10 mouse cellular contexts compared by ENCODE assay signal in genomic region chr15:101129412-101129811, GRCm38 (mm10). TPM values are rescaled to one million over a fixed set of nuclear protein-coding genes. Genes with fewer than 3 reads are reported as not detected.
A peak's percentile ranks its signal among the peaks of the same experiment; 100 is the strongest.
DNase-seq lines count a peak whose midpoint lies in the region; ATAC-seq and TF ChIP-seq lines count a peak whose summit lies in the region.
"Had no signal": no experiment of that assay in that cellular context is flagged by ENCODE, and none has a peak within 500 bp of the region (broad histone marks: within the 10 kb centered on the region; RNA-seq: fewer than 3 reads in every experiment).

No protein-coding gene starts in this region.

- peak; percentile 32 for DNase-seq in lung, adult 2 months
- no peak for DNase-seq in lung, postnatal 10 days
- DNase-seq in midbrain, postnatal 0 days (ENCODE audit: low spot score) = no peak
- DNase-seq in gastrocnemius, postnatal 4 days (ENCODE audit: low spot score in 2 of 2) = no peak
- no peak for DNase-seq in urinary bladder, postnatal 36 days (ENCODE audit: low spot score in 2 of 2)

- no peak overlapping the region for H3K4me3 ChIP-seq in forebrain, embryonic 12.5 days (replicated peaks)
- H3K4me3 ChIP-seq in forebrain, embryonic 16.5 days (replicated peaks; ENCODE audit: low read length) = no peak overlapping the region
- peak overlapping the region; percentile 94 for H3K4me3 ChIP-seq in lung, adult 2 months (replicated peaks; ENCODE audit: extremely low read depth, low read depth, low read length)
- H3K4me3 ChIP-seq in hindbrain, embryonic 16.5 days (ENCODE audit: low read length) = 0 out of 2 replicates have a peak overlapping the region, but pooled peaks have one; percentile 4
- H3K4me3 ChIP-seq in midbrain, postnatal 0 days (ENCODE audit: low read depth, low read length) = peak overlapping the region; percentile 29; the same call in 1 of the 2 replicates

- no peak overlapping the region for H3K27ac ChIP-seq in forebrain, embryonic 12.5 days
- no peak overlapping the region for H3K27ac ChIP-seq in forebrain, embryonic 16.5 days (ENCODE audit: low read length)
- H3K27ac ChIP-seq in hindbrain, embryonic 16.5 days (ENCODE audit: low read depth, low read length) = no peak overlapping the region
- no peak overlapping the region for H3K27ac ChIP-seq in midbrain, postnatal 0 days (ENCODE audit: low read depth, low read length)

- peaks cover 28% of the 10 kb centered on the region for H3K4me1 ChIP-seq in forebrain, embryonic 12.5 days
- peaks cover 2% of the 10 kb centered on the region; the same call in 1 of the 2 replicates for H3K4me1 ChIP-seq in forebrain, embryonic 16.5 days (replicated peaks; ENCODE audit: control insufficient read depth, insufficient read depth, low read length)
- H3K4me1 ChIP-seq in lung, adult 2 months (ENCODE audit: control insufficient read depth, insufficient read depth, low read length) = peaks cover 2% of the 10 kb centered on the region
- H3K4me1 ChIP-seq in hindbrain, embryonic 16.5 days (ENCODE audit: control insufficient read depth, insufficient read depth, low read depth, low read length) = peaks cover 16% of the 10 kb centered on the region
- 0 out of 2 replicates have a peak, but pooled peaks cover 3% of the 10 kb centered on the region for H3K4me1 ChIP-seq in midbrain, postnatal 0 days (ENCODE audit: insufficient read depth, low read length)

- 0 out of 2 replicates have a peak overlapping the region, but pooled peaks have one; percentile 47 for H3K4me2 ChIP-seq in forebrain, embryonic 12.5 days
- H3K4me2 ChIP-seq in forebrain, embryonic 16.5 days (ENCODE audit: low read length) = no peak overlapping the region
- H3K4me2 ChIP-seq in hindbrain, embryonic 16.5 days (ENCODE audit: low read length) = peak overlapping the region; percentile 5
- H3K4me2 ChIP-seq in midbrain, postnatal 0 days (ENCODE audit: low read depth, low read length, poor library complexity, severe bottlenecking) = 0 out of 2 replicates have a peak overlapping the region, but pooled peaks have one; percentile 49

- H3K36me3 ChIP-seq in forebrain, embryonic 12.5 days (replicated peaks) = no peaks in the 10 kb centered on the region
- no peaks in the 10 kb centered on the region for H3K36me3 ChIP-seq in forebrain, embryonic 16.5 days (ENCODE audit: control insufficient read depth, insufficient read depth)
- H3K36me3 ChIP-seq in hindbrain, embryonic 16.5 days (ENCODE audit: control insufficient read depth, insufficient read depth, low read length) = no peaks in the 10 kb centered on the region
- H3K36me3 ChIP-seq in midbrain, postnatal 0 days (ENCODE audit: insufficient read depth, low read length) = no peaks in the 10 kb centered on the region

- H3K27me3 ChIP-seq in forebrain, embryonic 12.5 days = peaks cover 61% of the 10 kb centered on the region
- peaks cover 27% of the 10 kb centered on the region for H3K27me3 ChIP-seq in forebrain, embryonic 16.5 days (replicated peaks; ENCODE audit: control insufficient read depth, insufficient read depth, low read length)
- H3K27me3 ChIP-seq in hindbrain, embryonic 16.5 days (replicated peaks; ENCODE audit: control insufficient read depth, insufficient read depth, low read length) = peaks cover 26% of the 10 kb centered on the region
- peaks cover 23% of the 10 kb centered on the region for H3K27me3 ChIP-seq in midbrain, postnatal 0 days (ENCODE audit: insufficient read depth, low read length)

- H3K9ac ChIP-seq in forebrain, embryonic 12.5 days = no peak overlapping the region
- no peak overlapping the region for H3K9ac ChIP-seq in forebrain, embryonic 16.5 days (replicated peaks; ENCODE audit: low read depth, low read length)
- no peak overlapping the region for H3K9ac ChIP-seq in hindbrain, embryonic 16.5 days (ENCODE audit: low read depth, low read length)
- H3K9ac ChIP-seq in midbrain, postnatal 0 days (replicated peaks; ENCODE audit: low read length, poor library complexity, severe bottlenecking) = no peak overlapping the region

- ATAC-seq in forebrain, embryonic 12.5 days (ENCODE audit: low FRiP score) = no peak
- no peak for ATAC-seq in forebrain, embryonic 16.5 days
- no peak for ATAC-seq in hindbrain, embryonic 16.5 days
- no peak for ATAC-seq in midbrain, postnatal 0 days (ENCODE audit: low FRiP score)
- ATAC-seq: forebrain, embryonic 14.5 days had no signal

- TF ChIP-seq CTCF in lung, adult 2 months (IDR thresholded peaks at IDR 0.05; ENCODE audit: insufficient read depth, low read length) = no peak
- no peak for TF ChIP-seq CTCF in midbrain, postnatal 0 days (IDR thresholded peaks at IDR 0.05)

- WGBS in forebrain, embryonic 12.5 days = 30% methylated on average over 5 of the region's 5 CpGs
- 40% methylated on average over 5 of the region's 5 CpGs for WGBS in forebrain, embryonic 16.5 days
- 17% methylated on average over 5 of the region's 5 CpGs for WGBS in lung, adult 2 months
- WGBS in hindbrain, embryonic 16.5 days = 38% methylated on average over 5 of the region's 5 CpGs
- 46% methylated on average over 5 of the region's 5 CpGs for WGBS in midbrain, postnatal 0 days

- no peaks in the 10 kb centered on the region for H3K9me3 ChIP-seq in forebrain, embryonic 12.5 days
- H3K9me3 ChIP-seq in forebrain, embryonic 16.5 days (ENCODE audit: control insufficient read depth, low read length) = no peaks in the 10 kb centered on the region
- H3K9me3 ChIP-seq in hindbrain, embryonic 16.5 days (ENCODE audit: control insufficient read depth, low read length) = no peaks in the 10 kb centered on the region
- no peaks in the 10 kb centered on the region for H3K9me3 ChIP-seq in midbrain, postnatal 0 days (ENCODE audit: low read length)

- no peak for TF ChIP-seq POLR2A in lung, adult 2 months (IDR thresholded peaks at IDR 0.05; ENCODE audit: borderline replicate concordance, extremely low read depth, low read depth, low read length)

RNA-seq across cellular contexts. Expression of gene Acvrl1, which starts 1.1 kb away (rescaled TPM):
- polyA plus RNA-seq in forebrain, embryonic 12.5 days (2016; fragmentation: Nextera tagmentation; extraction: Ambion mirVana) = 6.4 and 6.5 TPM in 2 replicates
- 8.0 and 8.4 TPM in 2 replicates for polyA plus RNA-seq in forebrain, embryonic 16.5 days (2015; fragmentation: Nextera tagmentation; extraction: Ambion mirVana)
- polyA plus RNA-seq in lung, adult 2 months (2012; rRNA removed) = 672 and 695 TPM in 2 replicates
- polyA plus RNA-seq in hindbrain, embryonic 16.5 days (2015; fragmentation: Nextera tagmentation; extraction: Ambion mirVana) = 10.2 and 12.7 TPM in 2 replicates
- total RNA-seq in midbrain, postnatal 0 days (2014; rRNA removed) = 8.4 and 11.2 TPM in 2 replicates
- polyA plus RNA-seq in midbrain, postnatal 0 days (2015; fragmentation: Nextera tagmentation; extraction: Ambion mirVana) = 6.1 and 6.7 TPM in 2 replicates
- total RNA-seq in gastrocnemius, postnatal 4 days (2021) = 10 to 100 TPM; 24.6 to 28.1 TPM

RNA-seq across cellular contexts. Expression of gene Ankrd33, which starts 13.9 kb away (rescaled TPM):
- not detected in 2 replicates for polyA plus RNA-seq in forebrain, embryonic 12.5 days (2016; fragmentation: Nextera tagmentation; extraction: Ambion mirVana)
- polyA plus RNA-seq in forebrain, embryonic 16.5 days (2015; fragmentation: Nextera tagmentation; extraction: Ambion mirVana) = not detected in 2 replicates
- polyA plus RNA-seq in lung, adult 2 months (2012; rRNA removed) = 0.10 and 0.28 TPM in 2 replicates
- not detected in 2 replicates for polyA plus RNA-seq in hindbrain, embryonic 16.5 days (2015; fragmentation: Nextera tagmentation; extraction: Ambion mirVana)
- total RNA-seq in midbrain, postnatal 0 days (2014; rRNA removed) = not detected in 2 replicates
- polyA plus RNA-seq in midbrain, postnatal 0 days (2015; fragmentation: Nextera tagmentation; extraction: Ambion mirVana) = not detected in 2 replicates
- total RNA-seq in gastrocnemius, postnatal 4 days (2021) = not detected
- total RNA-seq: layer of hippocampus, adult 18-20 months had no signal
- polyA plus RNA-seq: forebrain, embryonic 14.5 days had no signal

RNA-seq across cellular contexts. Expression of gene Acvr1b, which starts 44.5 kb away (rescaled TPM):
- polyA plus RNA-seq in forebrain, embryonic 12.5 days (2016; fragmentation: Nextera tagmentation; extraction: Ambion mirVana) = 14.5 and 18.4 TPM in 2 replicates
- 26.0 and 27.4 TPM in 2 replicates for polyA plus RNA-seq in forebrain, embryonic 16.5 days (2015; fragmentation: Nextera tagmentation; extraction: Ambion mirVana)
- 45.8 and 57.2 TPM in 2 replicates for polyA plus RNA-seq in lung, adult 2 months (2012; rRNA removed)
- 22.4 and 24.1 TPM in 2 replicates for polyA plus RNA-seq in hindbrain, embryonic 16.5 days (2015; fragmentation: Nextera tagmentation; extraction: Ambion mirVana)
- 77.8 and 86.8 TPM in 2 replicates for total RNA-seq in midbrain, postnatal 0 days (2014; rRNA removed)
- polyA plus RNA-seq in midbrain, postnatal 0 days (2015; fragmentation: Nextera tagmentation; extraction: Ambion mirVana) = 15.2 and 15.8 TPM in 2 replicates
- 10 to 100 TPM; 16.2 to 17.0 TPM for total RNA-seq in gastrocnemius, postnatal 4 days (2021)

RNA-seq across cellular contexts. Expression of gene Fignl2, which starts 51.0 kb away (rescaled TPM):
- polyA plus RNA-seq in forebrain, embryonic 12.5 days (2016; fragmentation: Nextera tagmentation; extraction: Ambion mirVana) = 0.21 and 0.22 TPM in 2 replicates
- 0.05 TPM in 1 of 2 replicates, not detected in the other for polyA plus RNA-seq in forebrain, embryonic 16.5 days (2015; fragmentation: Nextera tagmentation; extraction: Ambion mirVana)
- 9.3 and 10.6 TPM in 2 replicates for polyA plus RNA-seq in lung, adult 2 months (2012; rRNA removed)
- polyA plus RNA-seq in hindbrain, embryonic 16.5 days (2015; fragmentation: Nextera tagmentation; extraction: Ambion mirVana) = 0.06 and 0.09 TPM in 2 replicates
- total RNA-seq in midbrain, postnatal 0 days (2014; rRNA removed) = 1.0 and 3.4 TPM in 2 replicates
- 0.04 and 0.05 TPM in 2 replicates for polyA plus RNA-seq in midbrain, postnatal 0 days (2015; fragmentation: Nextera tagmentation; extraction: Ambion mirVana)
- total RNA-seq in gastrocnemius, postnatal 4 days (2021) = 1 to 10 TPM; 3.2 to 4.1 TPM
- polyA plus RNA-seq: forebrain, embryonic 14.5 days had no signal

Comparison
In these comparisons a context has a peak if more than half of its experiments do, and no peak if none do; other contexts are left out.
1. H3K4me3 ChIP-seq: peak in lung, adult 2 months (single experiment), hindbrain, embryonic 16.5 days (single experiment) and midbrain, postnatal 0 days (single experiment); none in forebrain, embryonic 12.5 days (single experiment) and forebrain, embryonic 16.5 days (single experiment).
2. RNA of gene Acvrl1, which starts 1.1 kb away (polyA plus RNA-seq): 672 to 695 TPM in lung, adult 2 months; 10.2 to 12.7 TPM in hindbrain, embryonic 16.5 days, 8.0 to 8.4 TPM in forebrain, embryonic 16.5 days, 6.4 to 6.5 TPM in forebrain, embryonic 12.5 days and 6.1 to 6.7 TPM in midbrain, postnatal 0 days; every median in the first group is over 10 times any median in the second.